12 mouse cellular contexts compared by ENCODE assay signal in the genomic region with DNA sequence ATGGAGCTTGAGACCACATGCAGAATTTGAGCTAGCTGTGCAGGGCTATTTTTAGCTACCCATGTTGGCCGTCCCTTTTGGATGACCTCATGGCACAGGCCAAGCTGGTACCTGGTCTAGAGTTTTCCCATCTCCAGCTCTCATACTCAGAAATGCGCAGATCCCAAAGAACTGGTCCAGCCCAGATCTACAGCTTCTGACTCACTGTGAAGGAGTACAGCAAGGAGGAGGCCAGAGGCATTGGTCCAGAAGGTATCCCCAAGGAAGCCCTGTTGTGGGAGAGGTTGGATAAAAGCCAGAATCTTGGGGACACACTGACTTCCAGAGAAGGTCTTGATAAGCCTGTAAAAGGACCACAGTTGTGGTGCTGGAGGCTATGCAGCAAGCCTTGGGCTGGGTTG.
DNase-seq lines count a peak whose midpoint lies in the region; ATAC-seq and TF ChIP-seq lines count a peak whose summit lies in the region.
"Had no signal": no experiment of that assay in that cellular context is flagged by ENCODE, and none has a peak within 500 bp of the region (broad histone marks: within the 10 kb centered on the region; RNA-seq: fewer than 3 reads in every experiment).

No protein-coding gene starts in this region.

- H3ac ChIP-seq in myocyte (ENCODE audit: control insufficient read depth, insufficient read length) = no peak overlapping the region

- no peak overlapping the region for H3K4me3 ChIP-seq in myocyte
- H3K4me3 ChIP-seq in midbrain, embryonic 11.5 days (ENCODE audit: low read depth, low read length) = no peak overlapping the region
- H3K4me3 ChIP-seq: embryonic facial prominence, embryonic 13.5 days; limb, embryonic 10.5 days; neural tube, embryonic 13.5 days had no signal

- H3K27me3 ChIP-seq in myocyte (ENCODE audit: control insufficient read depth, insufficient read depth, insufficient read length) = no peaks in the 10 kb centered on the region
- no peaks in the 10 kb centered on the region for H3K27me3 ChIP-seq in midbrain, embryonic 11.5 days (ENCODE audit: control insufficient read depth, insufficient read depth, low read length)
- H3K27me3 ChIP-seq: neural tube, embryonic 13.5 days had no signal

- H3K4me1 ChIP-seq in midbrain, embryonic 11.5 days (ENCODE audit: control insufficient read depth, insufficient read depth, low read length) = no peaks in the 10 kb centered on the region

- no peaks in the 10 kb centered on the region for H3K9me3 ChIP-seq in midbrain, embryonic 11.5 days (ENCODE audit: control insufficient read depth, low read length)
- H3K9me3 ChIP-seq: embryonic facial prominence, embryonic 13.5 days; limb, embryonic 10.5 days; neural tube, embryonic 13.5 days had no signal

- no peak for TF ChIP-seq POLR2A in myocyte (IDR thresholded peaks at IDR 0.05; ENCODE audit: insufficient read length, low read depth)

- DNase-seq in kidney, adult 9 months = peak; percentile 65
- no peak for DNase-seq in kidney, postnatal 4 days
- DNase-seq in cerebellum, adult 9-10 months = peak; percentile 85
- DNase-seq in heart, adult 9 months (ENCODE audit: low spot score in 2 of 2) = peak; percentile 84 to 87
- DNase-seq in layer of hippocampus, adult 9-11 months = no peak
- no peak for DNase-seq in lung, postnatal 4 days
- no peak for DNase-seq in midbrain, embryonic 11.5 days (ENCODE audit: low spot score, missing footprints)
- DNase-seq: adrenal gland, adult 8-10 months had no signal

- WGBS in midbrain, embryonic 11.5 days = 81% methylated on average over 2 of the region's 2 CpGs

- peaks cover 9% of the 10 kb centered on the region for H3K79me2 ChIP-seq in myocyte (ENCODE audit: control insufficient read depth, insufficient read depth)

- H3K9ac ChIP-seq in midbrain, embryonic 11.5 days (ENCODE audit: low read length) = no peak overlapping the region
- H3K9ac ChIP-seq: embryonic facial prominence, embryonic 13.5 days; neural tube, embryonic 13.5 days had no signal

- no peaks in the 10 kb centered on the region for H3K36me3 ChIP-seq in myocyte (ENCODE audit: control insufficient read depth, insufficient read depth)
- H3K36me3 ChIP-seq in midbrain, embryonic 11.5 days (ENCODE audit: control insufficient read depth, insufficient read depth, low read length) = no peaks in the 10 kb centered on the region
- H3K36me3 ChIP-seq: embryonic facial prominence, embryonic 13.5 days; limb, embryonic 10.5 days; neural tube, embryonic 13.5 days had no signal

- no peak for ATAC-seq in midbrain, embryonic 11.5 days (ENCODE audit: low FRiP score)

- H3K27ac ChIP-seq in midbrain, embryonic 11.5 days (ENCODE audit: low read depth, low read length) = no peak overlapping the region
- H3K27ac ChIP-seq: embryonic facial prominence, embryonic 13.5 days; limb, embryonic 10.5 days; neural tube, embryonic 13.5 days had no signal

- H3K4me2 ChIP-seq in myocyte (ENCODE audit: low read depth) = peak overlapping the region; percentile 46
- no peak overlapping the region for H3K4me2 ChIP-seq in midbrain, embryonic 11.5 days
- H3K4me2 ChIP-seq: embryonic facial prominence, embryonic 13.5 days; neural tube, embryonic 13.5 days had no signal

TF ChIP-seq in myocyte, 11 proteins besides CTCF, POLR2A, EP300 and RAD21:
- TF ChIP-seq E2F4 (IDR thresholded peaks at IDR 0.05; ENCODE audit: insufficient read depth) (no peak), MYOG (IDR thresholded peaks at IDR 0.05; ENCODE audit: control insufficient read depth in 1 of 3, insufficient read depth in 1 of 3, insufficient read length in 2 of 3, low read depth in 2 of 3) (no peak), TCF12 (IDR thresholded peaks at IDR 0.05; ENCODE audit: insufficient read depth, poor library complexity, severe bottlenecking) (no peak), USF1 (IDR thresholded peaks at IDR 0.05; ENCODE audit: low read depth) (no peak), TCF3 (IDR thresholded peaks at IDR 0.05; ENCODE audit: insufficient read length, low read depth) (no peak), MAX (IDR thresholded peaks at IDR 0.05; ENCODE audit: low read depth) (no peak), SRF (IDR thresholded peaks at IDR 0.05; ENCODE audit: control insufficient read depth, insufficient read length, low read depth) (no peak), POLR2AphosphoS2 (IDR thresholded peaks at IDR 0.05; ENCODE audit: insufficient read length, low read depth) (no peak), REST (IDR thresholded peaks at IDR 0.05; ENCODE audit: insufficient read depth, insufficient read length) (no peak), MYOD1 (IDR thresholded peaks at IDR 0.05; ENCODE audit: control insufficient read depth in 1 of 3, insufficient read length in 2 of 3, low read depth in 2 of 3) (no peak), CEBPB (IDR thresholded peaks at IDR 0.05; ENCODE audit: insufficient read depth, poor library complexity, severe bottlenecking) (no peak)

Comparison
In these comparisons a context has a peak if more than half of its experiments do, and no peak if none do; other contexts are left out.
1. DNase-seq: peak in kidney, adult 9 months (single experiment), cerebellum, adult 9-10 months (single experiment) and heart, adult 9 months (2 of 2); none in kidney, postnatal 4 days (0 of 2), layer of hippocampus, adult 9-11 months (single experiment), lung, postnatal 4 days (0 of 2) and midbrain, embryonic 11.5 days (single experiment).